Mouse (Mus musculus) thymus, postnatal 14 days (tissue): ENCODE data around the gene Slc12a8.

Experiments used
- DNase-seq: peaks from one replicate; pipeline ENCODE4 v3.0.0; 2021

Slc12a8 gene

DNA sequence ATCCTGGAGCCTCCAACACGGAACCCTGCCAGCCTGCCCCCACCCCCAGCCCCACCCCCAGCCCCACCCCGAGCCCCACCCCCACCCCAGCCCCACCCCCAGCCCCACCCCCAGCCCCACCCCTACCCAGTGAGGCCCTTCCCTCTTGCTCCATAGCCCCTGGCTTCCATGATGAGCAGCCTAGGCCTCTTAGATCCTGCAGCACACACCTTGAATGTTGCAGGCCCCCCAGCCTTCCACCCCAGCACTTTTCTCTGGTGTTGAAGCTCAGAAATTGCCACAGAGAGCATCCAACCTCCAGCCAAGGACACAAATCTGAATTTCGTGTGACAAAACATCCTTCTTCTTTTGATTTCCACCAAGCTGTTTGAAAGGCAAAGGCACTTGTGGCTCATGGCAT, 104.7 kb downstream of the Slc12a8 start:
- no peak for DNase-seq

DNA sequence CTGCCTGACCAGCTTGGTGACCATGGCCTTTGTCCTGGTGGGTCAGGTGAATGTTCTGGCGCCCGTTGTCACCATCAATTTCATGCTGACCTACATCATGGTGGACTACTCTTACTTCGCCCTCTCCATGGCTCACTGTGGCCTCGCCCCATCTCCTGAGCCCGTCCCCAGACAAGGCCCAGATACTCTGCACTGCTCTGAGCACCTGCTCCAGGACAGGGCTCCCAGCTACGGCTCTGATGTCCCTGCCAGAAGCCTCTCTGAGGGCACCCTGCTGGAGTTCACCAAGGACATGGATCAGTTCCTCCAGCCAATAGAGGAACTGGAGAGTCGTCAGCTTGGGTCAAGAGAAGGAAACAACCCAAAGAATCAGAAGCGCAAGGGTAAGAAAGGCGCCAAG, 107.5 kb downstream of the Slc12a8 start:
- no peak for DNase-seq

DNA sequence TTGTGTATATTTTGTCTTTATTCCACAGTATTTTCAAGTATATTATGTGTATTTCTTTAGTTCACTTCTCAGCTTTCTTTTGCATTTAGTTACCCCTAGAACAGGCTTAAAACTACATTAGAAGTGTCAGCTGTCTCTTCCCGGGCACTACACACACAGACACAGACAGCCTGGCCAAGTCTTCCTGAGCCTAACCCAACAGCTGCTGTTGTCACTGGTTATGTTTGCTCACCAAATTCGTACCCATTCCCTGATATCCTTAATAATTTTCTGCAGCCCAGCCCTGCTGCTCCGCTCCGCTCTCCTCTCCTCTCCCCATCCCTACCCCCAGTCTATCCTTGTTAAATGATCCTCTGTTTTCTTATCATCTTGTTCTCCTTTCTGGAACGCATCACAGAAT, 112.4 kb downstream of the Slc12a8 start:
- no peak for DNase-seq

DNA sequence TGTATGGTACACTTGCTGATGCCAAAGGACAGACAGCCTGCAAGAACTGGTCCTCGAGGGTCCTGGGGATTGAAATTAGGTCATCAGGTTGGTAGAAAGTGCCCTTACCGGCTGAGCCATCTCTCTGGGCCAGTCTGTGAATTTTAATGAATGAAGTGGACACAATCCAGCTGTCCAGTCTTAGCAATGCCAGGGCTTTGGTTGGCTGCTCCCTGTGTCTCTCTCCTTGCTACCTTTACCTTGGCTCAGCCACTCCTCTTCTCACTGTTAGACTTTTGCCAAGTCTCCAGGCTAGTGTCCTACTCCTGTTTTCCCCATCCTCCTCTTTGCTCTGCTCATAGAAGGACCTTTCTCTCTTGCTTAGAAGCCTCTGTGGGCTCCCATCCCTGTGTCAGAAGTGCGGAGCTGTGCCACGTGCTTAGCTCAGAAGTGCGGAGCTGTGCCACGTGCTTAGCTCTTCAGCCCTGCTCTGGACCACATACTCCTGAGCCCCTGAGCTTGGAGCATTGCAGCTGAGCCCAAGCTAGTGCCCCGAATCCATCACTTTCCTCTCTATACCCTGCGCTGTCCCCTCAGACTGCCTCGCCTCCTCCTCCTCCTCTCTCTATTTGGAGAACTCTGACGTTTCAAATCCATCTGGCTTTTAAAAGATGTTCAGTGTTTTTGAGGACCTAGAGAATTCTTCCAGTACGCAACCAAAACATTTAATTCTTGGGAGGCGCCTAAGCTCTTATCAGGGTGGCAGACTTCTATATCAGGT, 118.9 kb downstream of the Slc12a8 start:
- DNase-seq = no peak

DNA sequence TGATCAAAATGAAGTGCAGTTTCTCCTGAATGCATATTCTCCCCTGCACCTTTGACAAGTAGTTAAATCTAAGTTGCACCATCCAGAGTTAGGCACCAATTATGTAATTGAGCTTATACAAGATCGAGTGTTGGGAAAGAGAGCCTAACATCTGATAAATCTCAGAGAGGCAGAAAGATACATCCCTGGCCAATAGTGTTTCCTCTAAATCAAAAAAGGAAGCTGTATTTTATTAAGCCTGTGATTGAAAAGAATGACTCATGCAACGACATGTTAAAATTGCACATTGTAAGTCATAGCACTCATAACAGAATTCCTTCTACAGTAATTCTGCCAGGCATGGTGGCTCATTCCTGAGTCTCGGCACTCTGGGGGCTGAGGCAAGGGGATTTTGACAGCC, 124.7 kb downstream of the Slc12a8 start:
- DNase-seq = no peak

DNA sequence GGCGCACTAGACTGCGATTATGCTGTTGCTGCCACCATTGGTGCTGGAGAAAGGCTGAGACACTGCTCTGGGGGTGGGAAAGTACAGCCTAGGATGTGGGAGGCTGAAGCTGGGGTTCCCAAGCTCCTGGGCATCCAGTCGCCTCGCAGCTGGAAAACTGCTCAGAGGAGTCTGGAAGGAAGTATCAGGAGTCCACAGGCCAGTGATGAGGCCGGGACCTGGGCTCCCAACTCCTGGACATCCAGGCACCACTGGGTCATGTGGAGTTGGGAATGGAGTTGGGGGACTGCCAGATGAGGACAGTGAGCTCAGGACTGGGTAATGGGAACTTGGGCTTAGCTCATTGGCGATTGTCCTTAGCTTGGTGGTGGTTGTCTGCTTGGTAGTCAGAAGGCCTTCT, 136.0 kb downstream of the Slc12a8 start:
- no peak for DNase-seq

DNA sequence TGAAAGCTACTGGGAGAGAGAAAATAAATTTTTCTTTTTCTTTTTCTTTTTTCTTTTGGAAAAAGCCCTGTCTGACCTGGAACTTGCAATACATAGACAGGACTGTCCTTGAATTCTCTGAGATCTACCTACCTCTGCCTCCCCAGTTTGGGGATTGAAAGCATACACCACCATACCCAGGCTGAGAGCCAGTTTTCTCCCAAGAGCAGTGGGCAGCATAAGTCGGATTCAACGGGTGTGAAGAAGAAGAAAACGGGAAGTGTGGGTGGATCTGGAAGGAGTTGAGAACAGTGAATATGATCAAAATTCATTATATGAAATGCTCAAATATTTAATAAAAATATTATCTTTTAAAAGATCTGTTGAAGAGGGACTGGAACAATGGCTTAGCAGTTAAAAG, 138.3 kb downstream of the Slc12a8 start:
- DNase-seq = no peak

DNA sequence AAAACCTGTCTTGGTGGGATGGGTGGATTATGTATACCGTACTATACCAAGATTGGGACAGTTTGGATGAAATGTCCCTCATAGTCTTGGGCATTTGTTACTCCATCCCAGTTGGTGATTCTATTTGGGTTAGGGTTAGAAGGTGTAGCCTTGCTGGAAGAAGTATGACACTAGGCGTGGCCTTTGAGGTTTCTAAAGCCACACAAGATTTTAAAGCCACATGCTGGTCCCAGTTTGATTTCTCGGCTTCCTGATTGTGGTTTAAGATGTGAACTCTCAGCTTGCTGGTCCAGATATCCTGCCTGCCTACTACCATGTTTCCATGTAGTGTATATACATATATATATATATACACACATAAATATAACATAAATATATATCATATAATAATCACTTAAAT, 140.1 kb downstream of the Slc12a8 start:
- no peak for DNase-seq

DNA sequence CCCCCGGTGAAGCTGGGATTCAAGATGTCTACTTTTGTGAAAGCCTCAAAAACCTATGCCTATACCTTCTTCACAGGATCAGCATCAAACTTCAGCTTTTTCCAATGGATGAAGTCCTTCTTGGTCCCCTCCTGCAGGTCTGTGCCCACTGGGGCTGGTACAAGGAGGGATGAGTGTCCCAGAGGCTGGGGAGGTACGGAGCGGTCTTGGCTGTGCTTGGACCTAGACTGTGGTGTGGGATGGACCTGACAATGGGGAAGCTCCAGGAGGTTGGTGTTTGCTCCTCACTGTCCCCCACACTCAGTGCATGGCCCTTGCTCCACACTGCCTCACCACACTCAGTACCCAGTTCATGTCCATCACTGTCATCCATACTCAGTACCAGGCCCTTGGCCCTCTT, 141.0 kb downstream of the Slc12a8 start:
- DNase-seq = no peak

DNA sequence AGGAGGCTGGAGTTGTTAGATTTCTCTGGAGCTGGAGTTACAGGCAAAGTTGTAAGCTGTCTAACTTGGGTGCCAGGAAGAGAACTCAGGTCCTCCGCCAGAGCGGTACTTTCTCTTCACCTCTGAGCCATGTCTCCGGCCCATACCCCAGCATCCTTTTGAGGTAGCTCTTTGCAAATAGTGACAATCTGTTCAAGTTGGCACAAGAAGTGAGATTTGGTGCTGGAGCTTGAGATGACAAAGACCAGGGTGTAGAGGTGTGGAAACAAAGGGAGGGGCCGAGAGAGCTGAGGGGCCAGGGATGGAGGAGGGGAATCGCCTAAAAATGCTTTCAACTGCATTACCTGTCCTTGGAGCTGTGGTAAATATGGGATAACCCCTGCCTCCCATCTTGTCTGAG, 142.4 kb downstream of the Slc12a8 start:
- DNase-seq = no peak

DNA sequence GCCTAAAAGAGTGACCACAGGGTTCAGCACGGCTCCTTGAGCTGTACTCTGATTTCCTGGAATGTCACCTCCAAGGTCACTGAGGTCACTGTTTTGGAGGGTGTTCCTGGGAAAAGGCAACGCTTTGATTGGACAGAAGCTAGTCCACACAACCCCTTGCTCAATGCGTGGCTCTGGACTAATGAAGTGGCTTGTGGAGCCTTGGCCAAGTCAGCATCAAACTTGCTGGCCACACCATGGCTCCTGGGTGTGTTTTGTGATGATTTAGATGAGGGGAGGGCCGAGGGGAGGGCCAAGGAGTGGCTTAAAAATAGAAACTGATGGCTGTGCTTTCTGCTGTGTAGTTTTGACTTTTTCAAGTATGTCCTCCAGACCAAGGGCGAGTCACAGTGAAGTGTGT, 143.0 kb downstream of the Slc12a8 start:
- no peak for DNase-seq

DNA sequence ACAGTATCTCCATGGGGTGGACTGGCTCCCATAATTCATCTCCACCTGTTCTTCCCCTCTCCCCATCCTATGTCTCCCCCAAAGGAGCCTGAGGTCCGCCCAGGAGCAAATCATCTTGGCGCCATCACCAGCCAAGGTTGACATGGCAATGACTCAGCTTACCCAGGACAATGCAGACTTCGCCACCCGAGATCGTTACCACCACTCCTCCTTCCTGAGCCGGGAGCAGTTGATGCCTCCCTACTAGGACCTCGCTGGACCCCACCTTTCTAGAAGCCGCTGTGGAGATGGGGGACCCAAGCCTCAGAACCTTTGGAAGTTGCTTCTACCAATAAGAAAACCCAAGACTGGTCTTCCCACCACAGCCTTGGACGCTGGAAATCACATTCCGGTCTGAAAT, 145.7 kb downstream of the Slc12a8 start:
- DNase-seq = no peak

DNA sequence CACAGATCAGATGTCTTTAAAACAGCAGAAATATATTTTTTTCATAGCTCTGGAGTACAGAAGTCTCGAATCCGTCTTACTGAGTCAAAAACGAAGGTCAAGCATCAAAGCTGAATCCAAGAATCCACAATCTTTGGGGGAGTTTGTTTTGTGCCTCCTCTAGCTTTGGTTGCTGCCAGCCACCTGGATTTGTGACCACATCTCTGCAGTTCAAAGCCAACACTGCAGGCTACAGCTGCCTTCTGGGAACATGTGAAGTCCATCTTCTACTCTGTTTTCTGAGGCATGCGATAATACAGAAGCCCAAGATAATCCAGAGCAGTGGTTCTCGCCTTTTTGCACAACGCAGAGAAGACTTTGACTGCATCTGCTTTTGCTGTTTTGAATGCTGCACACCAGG, 149.1 kb downstream of the Slc12a8 start:
- DNase-seq = no peak

DNA sequence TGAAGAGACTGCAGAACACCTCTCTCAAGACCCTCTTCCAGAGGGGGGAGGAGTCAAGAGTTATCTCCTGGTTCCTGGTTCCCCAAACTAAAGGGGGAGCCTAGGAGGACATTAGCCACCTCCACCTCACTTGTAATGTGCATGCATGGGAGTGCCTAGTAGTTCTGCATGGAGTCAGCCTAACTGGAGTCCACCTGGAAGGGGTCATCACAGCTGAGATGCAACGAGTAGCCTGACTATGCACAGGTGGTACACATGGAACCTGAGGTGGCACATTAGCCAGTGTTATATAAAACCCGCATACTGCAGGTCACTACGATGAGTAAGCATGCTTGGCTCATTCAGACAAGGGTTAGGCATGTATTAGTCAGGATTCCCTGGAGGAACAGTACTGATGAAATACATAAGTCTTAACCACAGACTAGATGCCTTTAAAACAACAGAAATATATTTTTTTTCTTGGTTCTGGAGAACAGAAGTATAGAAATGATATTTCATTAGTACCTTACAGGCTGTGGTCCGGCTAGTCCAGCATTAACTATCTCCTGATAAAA, 149.9 kb downstream of the Slc12a8 start:
- DNase-seq = no peak

DNA sequence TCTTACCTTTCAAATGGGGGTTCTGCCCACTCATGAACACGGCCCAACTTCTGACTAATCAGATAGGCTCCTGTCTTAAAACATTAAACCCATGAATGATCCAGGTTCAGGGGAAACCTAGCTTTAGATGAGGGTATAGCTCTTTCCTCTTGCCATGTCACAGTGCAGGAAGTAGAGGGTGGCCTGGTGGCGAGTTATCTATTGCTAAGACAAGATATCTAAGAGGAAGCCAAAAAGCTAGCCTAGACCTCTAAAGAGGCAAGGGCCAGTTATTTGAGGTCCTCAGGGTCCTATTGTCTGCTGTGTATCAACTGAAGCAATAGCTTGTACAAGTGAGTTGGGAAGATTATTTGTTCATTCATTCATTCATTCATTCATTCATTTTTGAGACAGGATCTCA, 151.3 kb downstream of the Slc12a8 start:
- no peak for DNase-seq

DNA sequence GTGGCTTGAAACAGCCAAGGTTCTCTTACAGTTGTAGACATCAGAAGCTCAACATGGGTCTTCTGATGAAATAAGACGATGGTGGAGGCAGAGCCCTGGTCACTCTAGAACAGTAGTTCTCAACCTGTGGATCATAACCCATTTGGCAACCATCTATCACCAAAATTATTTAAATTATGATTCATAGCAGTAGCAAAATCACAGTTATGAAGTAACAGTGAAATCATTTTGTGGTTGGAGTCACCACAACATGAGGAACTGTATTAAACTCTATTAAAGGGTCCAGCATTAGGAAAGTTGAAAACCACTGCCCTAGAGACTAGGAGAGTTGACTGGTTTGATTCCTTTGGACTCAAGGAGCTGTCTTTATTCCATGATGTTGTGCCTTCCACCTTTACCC, 151.9 kb downstream of the Slc12a8 start:
- DNase-seq = no peak

DNA sequence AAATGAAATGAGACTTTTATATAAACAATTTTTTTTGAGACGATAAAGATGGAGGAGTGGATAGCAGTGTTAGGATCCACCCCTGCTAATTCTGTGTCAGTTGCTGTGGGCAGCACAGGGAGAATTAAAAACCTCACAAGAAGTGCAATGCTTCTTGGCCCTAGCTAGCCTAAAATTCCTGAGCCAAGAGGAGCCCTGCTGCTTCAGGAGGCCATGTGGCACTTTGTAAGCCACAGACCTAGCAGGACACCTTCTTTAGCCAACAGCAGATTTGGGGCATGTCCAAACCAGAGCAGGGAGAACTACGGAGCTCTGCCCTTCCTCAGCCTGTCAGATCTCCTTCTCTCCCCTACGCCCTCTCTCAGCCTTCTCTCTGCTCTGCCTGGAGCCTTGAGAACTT, 153.2 kb downstream of the Slc12a8 start:
- no peak for DNase-seq

DNA sequence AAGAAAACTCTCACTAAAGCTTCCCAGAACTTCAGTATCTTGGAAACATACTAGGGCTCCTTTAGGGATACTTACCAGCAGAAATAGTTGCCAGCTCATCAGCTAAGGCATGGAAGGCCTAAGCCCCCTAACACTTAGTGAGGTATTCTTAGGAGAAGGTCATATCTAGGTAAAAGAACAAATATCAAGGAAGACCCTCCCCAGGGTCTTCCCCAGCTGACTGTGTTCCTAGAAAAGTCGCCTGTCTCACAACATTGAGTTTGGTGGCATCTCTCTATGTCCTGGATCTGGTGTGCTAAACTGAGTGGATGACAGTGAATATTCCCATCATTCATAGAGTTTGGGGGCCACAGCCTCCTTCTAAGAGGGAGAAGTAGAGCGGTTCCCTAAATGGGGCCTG, 153.8 kb downstream of the Slc12a8 start:
- DNase-seq = no peak

DNA sequence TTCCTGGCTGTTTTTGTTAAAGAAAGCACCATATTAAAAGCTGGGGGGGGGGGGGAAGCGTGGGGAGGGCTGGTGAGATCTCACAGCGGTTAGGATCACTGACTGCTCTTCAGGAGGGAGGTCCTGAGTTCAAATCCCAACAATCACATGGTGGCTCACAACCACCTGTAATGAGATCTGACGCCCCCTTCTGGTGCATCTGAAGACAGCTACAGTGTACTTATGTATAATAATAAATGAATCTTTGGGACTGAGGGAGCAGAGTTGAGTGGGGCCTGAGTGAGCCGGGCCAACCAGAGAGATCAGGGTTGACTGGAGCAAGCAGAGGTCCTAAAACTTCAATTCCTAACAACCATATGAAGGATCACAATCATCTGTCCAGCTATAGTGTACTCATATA, 155.1 kb downstream of the Slc12a8 start:
- no peak for DNase-seq

DNA sequence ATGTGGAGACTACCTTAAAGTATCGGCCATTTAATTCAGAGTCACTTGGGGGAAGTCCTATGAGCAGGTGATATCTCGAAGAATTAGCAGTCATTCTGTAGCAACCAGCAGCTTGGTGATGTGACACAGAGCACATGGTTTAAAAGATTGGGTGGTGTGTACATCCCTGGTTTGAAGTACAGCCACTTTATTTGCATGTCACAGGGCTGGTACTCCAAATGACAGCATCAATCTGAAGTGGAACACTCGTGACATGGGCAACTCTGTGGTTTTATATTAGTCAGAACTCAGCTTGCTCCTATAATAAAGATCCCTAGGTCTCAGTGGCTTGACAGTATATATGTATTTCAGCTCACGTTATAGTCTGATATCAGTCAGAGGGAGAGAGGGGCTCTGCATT, 155.5 kb downstream of the Slc12a8 start:
- no peak for DNase-seq

DNA sequence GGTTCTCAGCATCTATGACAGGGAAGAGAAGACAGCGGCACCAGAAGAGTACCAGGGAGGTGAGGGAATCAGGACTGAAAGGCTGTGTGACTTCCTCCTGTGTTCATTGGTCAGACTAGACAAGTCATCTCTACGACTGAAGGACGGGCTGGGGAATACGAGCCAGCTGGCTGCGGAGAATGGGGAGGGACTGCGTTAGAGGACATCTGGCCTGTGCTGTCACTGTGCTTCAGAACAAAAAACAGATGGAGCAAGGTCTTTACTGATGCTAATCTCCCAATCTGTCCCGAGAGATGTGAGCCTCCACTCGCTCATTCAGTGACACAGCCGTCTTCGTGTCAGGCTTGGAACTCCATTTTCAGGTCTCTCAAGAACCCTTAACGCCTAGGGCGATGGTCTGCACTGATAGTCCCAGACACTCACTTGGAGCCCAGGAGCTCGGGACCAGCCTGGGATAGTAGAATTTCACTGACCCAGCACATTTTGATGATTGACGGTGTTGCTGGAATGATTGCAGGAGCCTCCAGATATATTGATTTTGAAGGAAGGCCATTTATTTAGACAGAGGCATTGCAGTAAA, 156.5 kb downstream of the Slc12a8 start:
- DNase-seq = no peak

DNA sequence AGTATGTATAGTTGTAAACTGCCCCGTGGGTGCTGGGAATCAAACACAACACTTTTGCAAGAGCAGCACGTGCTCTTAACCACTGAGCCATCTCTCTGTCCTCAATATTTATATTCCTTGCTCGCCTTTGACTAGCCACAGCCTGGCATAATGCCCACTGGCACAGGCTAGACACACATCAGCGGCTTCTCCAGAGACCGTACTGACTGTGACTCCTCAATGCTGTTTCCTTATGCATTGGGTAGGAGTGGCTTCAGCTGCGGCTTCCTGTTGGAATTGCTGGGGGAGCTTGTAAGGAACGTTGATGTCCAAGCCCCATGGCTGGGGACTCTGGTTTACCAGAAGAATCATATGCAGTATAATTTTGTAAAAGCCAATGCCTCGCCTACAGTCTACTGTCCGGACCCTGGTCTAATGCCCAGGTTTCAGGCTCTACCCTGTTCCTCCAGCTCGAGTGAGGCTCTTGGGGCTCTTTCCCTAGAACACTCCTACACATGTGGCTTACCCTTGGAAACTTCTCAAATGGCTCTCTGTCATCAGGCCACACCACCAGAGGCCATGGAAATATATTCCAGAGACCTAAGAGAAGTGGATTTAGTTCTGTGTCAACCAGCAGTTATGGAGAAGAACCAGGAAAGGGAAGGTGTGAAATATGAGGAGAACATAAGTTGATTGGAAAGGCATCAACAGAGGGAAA, 158.2 kb downstream of the Slc12a8 start:
- no peak for DNase-seq

DNA sequence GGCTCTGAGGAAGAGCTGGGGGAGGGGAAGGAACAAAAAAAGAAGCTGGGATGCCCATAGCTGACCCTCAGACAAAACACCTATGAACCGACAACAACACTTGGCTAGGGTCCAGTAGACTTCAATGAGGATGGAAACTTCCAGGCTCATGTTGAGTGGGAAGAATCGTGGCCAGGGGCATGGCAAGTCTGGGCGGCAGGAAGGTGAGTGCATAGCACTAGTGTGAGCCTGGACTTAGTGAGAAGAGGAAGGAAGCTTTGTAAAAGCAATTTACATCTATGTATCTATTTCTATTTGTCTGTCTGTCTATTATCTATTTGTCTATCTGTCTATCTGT, 158.7 kb downstream of the Slc12a8 start:
- DNase-seq = no peak
